Mouse (Mus musculus) embryonic facial prominence, embryonic 12.5 days (tissue): ENCODE results near the gene Myt1l. TPM values are rescaled to one million over a fixed set of nuclear protein-coding genes. Genes with fewer than 3 reads are reported as not detected.

Source experiments
- ATAC-seq: fragments of 200-750 bp; cut with Nextera tagmentation; 2 replicates; pipeline ENCODE4 v1.8.0; 2017; ENCODE audit not compliant: insufficient number of reproducible peaks, insufficient read depth, low FRiP score, low TSS enrichment
- H3K27ac ChIP-seq: fragments of 300-500 bp; sonication (generic); 2 replicates; pipeline ENCODE4 v1.5.1; 2016; ENCODE audit warnings: mild to moderate bottlenecking
- H3K27me3 ChIP-seq: fragments of 300-500 bp; sonication (generic); 2 replicates; pipeline ENCODE4 v1.6.1; 2016; ENCODE audit warnings: mild to moderate bottlenecking, moderate library complexity
- H3K36me3 ChIP-seq: fragments of 300-500 bp; sonication (generic); 2 replicates; pipeline ENCODE4 v1.6.1; 2016; ENCODE audit warnings: mild to moderate bottlenecking
- H3K4me1 ChIP-seq: fragments of 300-500 bp; sonication (generic); 2 replicates; pipeline ENCODE4 v1.6.1; 2016
- H3K4me2 ChIP-seq: fragments of 300-500 bp; sonication (generic); replicated peaks from 2 replicates; pipeline ENCODE4 v1.6.1; 2016; ENCODE audit warnings: mild to moderate bottlenecking, moderate library complexity
- H3K4me3 ChIP-seq: fragments of 300-500 bp; sonication (generic); 2 replicates; pipeline ENCODE4 v1.5.1; 2016; ENCODE audit warnings: mild to moderate bottlenecking
- H3K9ac ChIP-seq: fragments of 300-500 bp; sonication (generic); 2 replicates; pipeline ENCODE4 v1.6.1; 2016; ENCODE audit warnings: mild to moderate bottlenecking, moderate library complexity
- H3K9me3 ChIP-seq: fragments of 300-500 bp; sonication (generic); 2 replicates; pipeline ENCODE4 v1.6.1; 2016; ENCODE audit warnings: mild to moderate bottlenecking, moderate library complexity
- WGBS: fragments of 180-500 bp; shearing (Covaris S2); methylation state at CpG from one replicate; pipeline ENCODE4 v1.1.7; 2016; 5-methylcytosine and 5-hydroxymethylcytosine counted together
- polyA plus RNA-seq: library from polyadenylated mRNA; unstranded; fragments of >200 nt; fragmentation: Nextera tagmentation; extraction: Ambion mirVana; gene quantifications from 2 replicates; pipeline ENCODE4 v1.2.1, GENCODE M21; 2016

The Myt1l gene
- polyA plus RNA-seq, 1 experiment from 2014 or later: 9.8 TPM

GRCm38 (mm10) chr12:29671984-29672383, 143.8 kb downstream of the Myt1l start:
- Histone ChIP-seq H3K27ac (no peak overlapping the region), H3K4me1 (no peaks in the 10 kb centered on the region), H3K36me3 (no peaks in the 10 kb centered on the region), H3K4me3 (no peak overlapping the region), H3K9me3 (no peaks in the 10 kb centered on the region), H3K4me2 (no peak overlapping the region), H3K9ac (no peak overlapping the region), H3K27me3 (no peaks in the 10 kb centered on the region)
- ATAC-seq: no peak
- WGBS: 83% methylated on average over 7 of the region's 7 CpGs

DNA sequence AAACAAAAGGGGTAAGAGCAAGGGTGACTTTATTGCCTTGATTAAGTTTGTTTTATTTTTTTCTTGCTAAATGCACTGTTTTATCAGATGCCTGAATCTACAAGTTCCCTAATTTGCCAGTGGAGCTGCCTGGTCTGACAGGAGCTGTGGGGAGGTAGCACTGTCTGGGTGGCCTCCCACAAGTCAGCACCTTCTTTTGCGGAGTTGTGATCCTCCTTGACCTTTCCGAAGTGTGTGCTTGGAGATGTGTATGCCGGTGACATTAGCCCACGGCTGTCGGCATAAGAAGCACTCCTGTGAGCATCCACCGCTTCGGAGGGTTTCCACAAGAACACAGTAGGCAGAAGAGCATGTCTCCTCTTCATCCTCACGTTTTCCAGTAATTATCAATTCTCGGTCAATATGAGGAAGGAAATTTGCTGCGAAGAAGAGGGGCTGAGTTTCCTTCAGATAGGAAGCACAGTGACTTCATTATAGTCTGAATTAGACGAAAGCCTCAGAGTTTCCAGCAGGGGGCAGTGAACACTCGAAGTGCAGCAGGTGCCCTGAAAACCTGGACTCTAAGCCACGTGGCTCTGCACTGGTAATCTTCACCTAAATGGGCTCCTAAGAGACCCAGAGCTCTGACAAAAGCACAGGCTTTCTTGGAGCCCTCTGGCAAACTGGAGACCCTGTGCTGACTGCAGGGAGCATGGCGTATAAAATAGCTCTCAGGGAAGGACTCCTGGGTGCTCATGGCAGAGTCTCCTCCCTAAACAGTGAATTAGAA, 147.6 kb downstream of the Myt1l start:
- no peak for ATAC-seq
- H3K9me3 ChIP-seq: no peaks in the 10 kb centered on the region
- no peaks in the 10 kb centered on the region for H3K36me3 ChIP-seq
- 46% methylated on average over 14 of the region's 14 CpGs for WGBS
- no peak overlapping the region for H3K4me3 ChIP-seq
- H3K4me1 ChIP-seq: no peaks in the 10 kb centered on the region
- H3K27me3 ChIP-seq: no peaks in the 10 kb centered on the region
- no peak overlapping the region for H3K4me2 ChIP-seq
- no peak overlapping the region for H3K27ac ChIP-seq
- H3K9ac ChIP-seq: no peak overlapping the region

GRCm38 (mm10) chr12:29682384-29682783, 154.2 kb downstream of the Myt1l start:
- Histone ChIP-seq H3K4me3 (no peak overlapping the region), H3K27me3 (no peaks in the 10 kb centered on the region), H3K4me2 (no peak overlapping the region), H3K36me3 (no peaks in the 10 kb centered on the region), H3K27ac (no peak overlapping the region), H3K9ac (no peak overlapping the region), H3K9me3 (no peaks in the 10 kb centered on the region), H3K4me1 (no peaks in the 10 kb centered on the region)
- ATAC-seq: no peak
- WGBS: 86% methylated on average over 8 of the region's 8 CpGs

- H3K9ac ChIP-seq: no peak overlapping the region
- H3K27me3 ChIP-seq: no peaks in the 10 kb centered on the region
- no peaks in the 10 kb centered on the region for H3K36me3 ChIP-seq
- 89% methylated on average over 8 of the region's 8 CpGs for WGBS
- H3K27ac ChIP-seq: no peak overlapping the region
- no peaks in the 10 kb centered on the region for H3K4me1 ChIP-seq
- H3K4me3 ChIP-seq: no peak overlapping the region
- no peak for ATAC-seq
- H3K9me3 ChIP-seq: no peaks in the 10 kb centered on the region
- no peak overlapping the region for H3K4me2 ChIP-seq
Observed at GRCm38 (mm10) chr12:29682946-29683345, 154.8 kb downstream of the Myt1l start.

- H3K9me3 ChIP-seq: no peaks in the 10 kb centered on the region
- no peaks in the 10 kb centered on the region for H3K4me1 ChIP-seq
- no peaks in the 10 kb centered on the region for H3K27me3 ChIP-seq
- H3K27ac ChIP-seq: no peak overlapping the region
- H3K4me2 ChIP-seq: no peak overlapping the region
- ATAC-seq: no peak
- H3K36me3 ChIP-seq: no peaks in the 10 kb centered on the region
- no peak overlapping the region for H3K4me3 ChIP-seq
- H3K9ac ChIP-seq: no peak overlapping the region
- 62% methylated on average over 8 of the region's 8 CpGs for WGBS
Observed at GRCm38 (mm10) chr12:29686241-29686640, 158.1 kb downstream of the Myt1l start.

GRCm38 (mm10) chr12:29691566-29691965, 163.4 kb downstream of the Myt1l start:
- no peak overlapping the region for H3K9ac ChIP-seq
- H3K36me3 ChIP-seq: no peaks in the 10 kb centered on the region
- H3K4me2 ChIP-seq: no peak overlapping the region
- no peaks in the 10 kb centered on the region for H3K4me1 ChIP-seq
- no peaks in the 10 kb centered on the region for H3K9me3 ChIP-seq
- no peak overlapping the region for H3K27ac ChIP-seq
- ATAC-seq: no peak
- no peaks in the 10 kb centered on the region for H3K27me3 ChIP-seq
- H3K4me3 ChIP-seq: no peak overlapping the region
- WGBS: 77% methylated on average over 5 of the region's 5 CpGs

- WGBS: 59% methylated on average over 2 of the region's 2 CpGs
- no peak overlapping the region for H3K27ac ChIP-seq
- H3K9me3 ChIP-seq: no peaks in the 10 kb centered on the region
- no peaks in the 10 kb centered on the region for H3K36me3 ChIP-seq
- no peak overlapping the region for H3K4me3 ChIP-seq
- H3K27me3 ChIP-seq: no peaks in the 10 kb centered on the region
- no peak overlapping the region for H3K4me2 ChIP-seq
- H3K4me1 ChIP-seq: peaks cover 18% of the 10 kb centered on the region
- no peak for ATAC-seq
- H3K9ac ChIP-seq: no peak overlapping the region
Observed at GRCm38 (mm10) chr12:29695194-29695593, 167.0 kb downstream of the Myt1l start.

- Histone ChIP-seq H3K27ac (0 out of 2 replicates have a peak overlapping the region, but pooled peaks have one; percentile 31), H3K4me2 (no peak overlapping the region), H3K9ac (no peak overlapping the region), H3K36me3 (no peaks in the 10 kb centered on the region), H3K4me1 (peaks cover 27% of the 10 kb centered on the region), H3K4me3 (no peak overlapping the region), H3K9me3 (no peaks in the 10 kb centered on the region), H3K27me3 (no peaks in the 10 kb centered on the region)
- no peak for ATAC-seq
- 79% methylated on average over 12 of the region's 12 CpGs for WGBS
Observed at GRCm38 (mm10) chr12:29697526-29698500, 169.6 kb downstream of the Myt1l start.

DNA sequence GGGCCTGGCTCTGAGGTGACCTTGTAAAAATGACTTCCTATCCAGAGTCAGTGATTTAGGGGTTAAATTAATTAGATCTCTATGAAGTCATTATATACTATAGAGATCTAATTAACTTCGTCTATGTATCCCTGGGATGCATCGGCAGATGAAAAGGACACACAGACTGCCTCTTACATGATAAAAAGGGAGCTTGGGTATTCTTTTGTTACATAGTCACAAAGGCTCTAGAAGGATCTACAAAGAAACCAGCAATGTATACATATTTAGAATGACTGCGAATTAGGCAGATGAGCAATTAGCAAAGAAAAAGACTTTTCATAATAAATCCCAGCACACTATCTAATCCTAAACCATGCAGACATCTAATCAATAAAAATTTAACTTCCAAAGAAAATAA, 170.4 kb downstream of the Myt1l start:
- Histone ChIP-seq H3K27ac (no peak overlapping the region), H3K4me3 (no peak overlapping the region), H3K4me2 (no peak overlapping the region), H3K27me3 (no peaks in the 10 kb centered on the region), H3K36me3 (no peaks in the 10 kb centered on the region), H3K9me3 (no peaks in the 10 kb centered on the region), H3K9ac (no peak overlapping the region), H3K4me1 (peaks cover 33% of the 10 kb centered on the region)
- 61% methylated on average over 3 of the region's 3 CpGs for WGBS
- ATAC-seq: no peak

DNA sequence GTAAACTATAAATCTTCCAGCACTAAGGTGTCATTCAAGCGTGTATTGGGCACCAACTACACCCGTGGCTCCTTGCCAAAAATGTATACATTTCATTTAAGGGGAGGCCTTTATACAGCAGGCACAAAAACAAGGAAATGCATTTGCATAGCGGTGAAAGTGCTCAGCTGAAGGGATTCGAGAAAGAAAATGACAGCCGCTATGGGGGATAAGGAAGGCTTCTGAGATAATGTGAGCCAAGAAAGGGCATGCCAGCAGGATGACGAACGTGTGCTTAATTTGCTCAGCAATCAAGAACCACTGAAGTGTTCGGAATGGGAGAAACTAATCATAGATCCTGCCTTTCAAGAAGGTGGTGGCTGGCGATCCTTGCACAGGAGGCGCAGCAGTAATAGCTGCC, 170.8 kb downstream of the Myt1l start:
- Histone ChIP-seq H3K36me3 (no peaks in the 10 kb centered on the region), H3K27ac (no peak overlapping the region), H3K9ac (no peak overlapping the region), H3K4me2 (no peak overlapping the region), H3K4me1 (peaks cover 33% of the 10 kb centered on the region), H3K9me3 (no peaks in the 10 kb centered on the region), H3K4me3 (no peak overlapping the region), H3K27me3 (no peaks in the 10 kb centered on the region)
- no peak for ATAC-seq
- 51% methylated on average over 10 of the region's 10 CpGs for WGBS

- H3K4me1 ChIP-seq: peaks cover 33% of the 10 kb centered on the region
- no peak overlapping the region for H3K4me3 ChIP-seq
- H3K4me2 ChIP-seq: no peak overlapping the region
- WGBS: 75% methylated on average over 10 of the region's 10 CpGs
- no peak overlapping the region for H3K27ac ChIP-seq
- no peak for ATAC-seq
- no peaks in the 10 kb centered on the region for H3K36me3 ChIP-seq
- no peaks in the 10 kb centered on the region for H3K9me3 ChIP-seq
- H3K27me3 ChIP-seq: no peaks in the 10 kb centered on the region
- H3K9ac ChIP-seq: no peak overlapping the region
Observed at GRCm38 (mm10) chr12:29699386-29699785, 171.2 kb downstream of the Myt1l start.

DNA sequence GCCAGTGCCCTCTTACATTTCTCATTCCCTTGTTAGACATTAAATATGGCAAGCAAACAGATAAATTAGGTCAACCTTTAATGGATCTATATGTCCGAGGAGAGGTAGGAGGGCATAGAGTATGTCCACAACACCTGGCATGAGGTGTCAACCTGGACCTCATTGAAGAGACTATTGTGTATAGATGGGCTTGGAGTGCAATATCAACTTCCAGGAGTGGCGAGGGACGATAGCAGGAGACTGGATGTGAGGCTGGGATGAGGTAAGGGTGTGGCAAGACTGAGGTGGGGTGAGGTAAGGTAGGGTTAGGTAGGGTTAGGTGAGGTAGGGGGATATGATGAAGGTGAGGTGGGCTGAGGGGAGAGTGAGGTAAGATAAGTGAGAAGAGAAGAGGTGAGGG, 171.8 kb downstream of the Myt1l start:
- WGBS: 86% methylated on average over 3 of the region's 3 CpGs
- Histone ChIP-seq H3K27me3 (no peaks in the 10 kb centered on the region), H3K4me1 (peaks cover 33% of the 10 kb centered on the region), H3K4me3 (no peak overlapping the region), H3K9ac (no peak overlapping the region), H3K4me2 (no peak overlapping the region), H3K27ac (no peak overlapping the region), H3K36me3 (no peaks in the 10 kb centered on the region), H3K9me3 (no peaks in the 10 kb centered on the region)
- no peak for ATAC-seq
